Mouse (Mus musculus): Measurements from ENCODE around the gene Mindy2.

GRCm38 (mm10) chr9:70636748-70637147 is 20.2 kb downstream of the Mindy2 start:
- no peak for TF ChIP-seq ZMIZ1 (IDR thresholded peaks at IDR 0.05; ENCODE audit: low read depth, low read length)
- TF ChIP-seq CTCF (IDR thresholded peaks at IDR 0.05 in 2 of 3, conservative IDR thresholded peaks at IDR 0.05 in 1 of 3; ENCODE audit: control insufficient read depth in 1 of 3, insufficient read depth in 1 of 3, low read depth in 2 of 3, low read length in 3 of 3, poor library complexity in 1 of 3, severe bottlenecking in 1 of 3): no peak
- no peak for TF ChIP-seq ELF1 (IDR thresholded peaks at IDR 0.05; ENCODE audit: low read depth, low read length)
- no peak for TF ChIP-seq GABPA (IDR thresholded peaks at IDR 0.05; ENCODE audit: low read depth, low read length)
- no peak for TF ChIP-seq MAZ (IDR thresholded peaks at IDR 0.05; ENCODE audit: low read depth, low read length)
- TF ChIP-seq TBP (IDR thresholded peaks at IDR 0.05; ENCODE audit: low read depth, low read length): no peak
- TF ChIP-seq MAX (IDR thresholded peaks at IDR 0.05; ENCODE audit: low read length): no peak

Data from MEL (cell line).